Comparison of ENCODE assay signal across 8 mouse cellular contexts in genomic region chr1:34189970-34190369, GRCm38 (mm10).
DNase-seq lines count a peak whose midpoint lies in the region; ATAC-seq and TF ChIP-seq lines count a peak whose summit lies in the region.

No protein-coding gene starts in this region.

- no peak for TF ChIP-seq EP300 in stomach, postnatal 0 days (optimal IDR thresholded peaks at IDR 0.05)

- DNase-seq in gastrocnemius, adult 2 months: peak; percentile 69
- no peak for DNase-seq in gastrocnemius, postnatal 25 days
- DNase-seq in 416B (ENCODE audit: low read depth): peak; percentile 37
- DNase-seq in adrenal gland, adult 18-20 months (ENCODE audit: low spot score in 2 of 2): peak; percentile 35 to 58
- DNase-seq in embryo, embryonic 10 days (ENCODE audit: low spot score): peak; percentile 56
- DNase-seq in kidney, postnatal 25 days: peak; percentile 35 to 51
- peak; percentile 66 for DNase-seq in lung, postnatal 10 days
- DNase-seq in stomach, postnatal 0 days (ENCODE audit: low spot score): peak; percentile 42

- no peaks in the 10 kb centered on the region for H3K4me1 ChIP-seq in stomach, postnatal 0 days (replicated peaks; ENCODE audit: control insufficient read depth, insufficient read depth)

- no peaks in the 10 kb centered on the region for H3K27me3 ChIP-seq in stomach, postnatal 0 days (ENCODE audit: control insufficient read depth, insufficient read depth, low read length)

- peak; percentile 77 for TF ChIP-seq CTCF in gastrocnemius, adult 2 months (IDR thresholded peaks at IDR 0.05)
- peak; percentile 68 for TF ChIP-seq CTCF in stomach, postnatal 0 days (IDR thresholded peaks at IDR 0.05; ENCODE audit: low read depth)

- H3K27ac ChIP-seq in gastrocnemius, adult 2 months: no peak overlapping the region
- H3K27ac ChIP-seq in stomach, postnatal 0 days (replicated peaks): no peak overlapping the region

- ATAC-seq in stomach, postnatal 0 days (ENCODE audit: low FRiP score, low TSS enrichment): 0 out of 2 replicates have a peak, but pooled peaks have one; percentile 32

- H3K9me3 ChIP-seq in stomach, postnatal 0 days (ENCODE audit: control insufficient read depth, low read length): no peaks in the 10 kb centered on the region

- H3K4me2 ChIP-seq in stomach, postnatal 0 days (replicated peaks; ENCODE audit: low read depth): no peak overlapping the region

- intact Hi-C loops in gastrocnemius, adult 2 months (cut with DNase I): no loop called here

- H3K36me3 ChIP-seq in stomach, postnatal 0 days (ENCODE audit: control insufficient read depth, insufficient read depth, low read length): peaks cover 10% of the 10 kb centered on the region

- H3K4me3 ChIP-seq in gastrocnemius, adult 2 months: no peak overlapping the region
- no peak overlapping the region for H3K4me3 ChIP-seq in stomach, postnatal 0 days (ENCODE audit: low read depth, low read length)

- H3K9ac ChIP-seq in stomach, postnatal 0 days (ENCODE audit: low read length): no peak overlapping the region

- 66% methylated on average over 7 of the region's 7 CpGs for WGBS in stomach, postnatal 0 days
